Mouse (Mus musculus) heart, adult 2 months (tissue): ENCODE data around the gene Pex19. TPM values are rescaled to one million over a fixed set of nuclear protein-coding genes. Genes with fewer than 3 reads are reported as not detected.
A peak's percentile ranks its signal among the peaks of the same experiment; 100 is the strongest.

Experiments
- DNase-seq, 2 experiments: peaks; one replicate each; pipeline ENCODE4 v3.0.0; 2021
- H3K27ac ChIP-seq: fragments of 200-600 bp; 2 replicates; pipeline ENCODE4 v1.8.1; 2022
- H3K27me3 ChIP-seq: fragments of 200-500 bp; 2 replicates; pipeline ENCODE4 v1.6.1; 2012; ENCODE audit warnings: mild to moderate bottlenecking, low read length, inconsistent platforms, mixed read lengths; ENCODE audit not compliant: control insufficient read depth, insufficient read depth
- H3K36me3 ChIP-seq: fragments of 200-500 bp; 2 replicates; pipeline ENCODE4 v1.6.1; 2012; ENCODE audit warnings: low read length, inconsistent platforms; ENCODE audit not compliant: control insufficient read depth, insufficient read depth
- H3K4me1 ChIP-seq: fragments of 200-500 bp; 2 replicates; pipeline ENCODE4 v1.6.1; 2011; ENCODE audit warnings: low read length; ENCODE audit not compliant: control insufficient read depth, insufficient read depth
- H3K4me3 ChIP-seq: fragments of 200-600 bp; 2 replicates; pipeline ENCODE4 v1.8.1; 2022
- H3K79me2 ChIP-seq: fragments of 200-500 bp; replicated peaks from 2 replicates; pipeline ENCODE4 v1.6.1; 2012; ENCODE audit warnings: mild to moderate bottlenecking, inconsistent platforms, low read length, moderate library complexity, mixed read lengths; ENCODE audit not compliant: control insufficient read depth, insufficient read depth
- H3K9ac ChIP-seq: fragments of 200-500 bp; 2 replicates; pipeline ENCODE4 v1.6.1; 2012; ENCODE audit warnings: low read depth, mild to moderate bottlenecking, control low read depth, inconsistent platforms, low read length, mixed read lengths
- CTCF ChIP-seq: fragments of 200-600 bp; IDR thresholded peaks from 2 replicates; pipeline ENCODE4 v1.8.1; 2022; ENCODE audit warnings: antibody characterized with exemption, mild to moderate bottlenecking, moderate library complexity
- EP300 ChIP-seq: fragments of 200-500 bp; IDR thresholded peaks from 2 replicates; pipeline ENCODE4 v1.6.1; 2011; ENCODE audit warnings: low read depth, low read length, control low read depth; ENCODE audit not compliant: insufficient read depth
- POLR2A ChIP-seq: fragments of 200-500 bp; IDR thresholded peaks from 2 replicates; pipeline ENCODE4 v1.6.1; 2011; ENCODE audit warnings: mild to moderate bottlenecking, low read depth, low read length, control low read depth; ENCODE audit not compliant: insufficient read depth
- WGBS: fragments of 180-500 bp; shearing (Covaris S2); methylation state at CpG from one replicate; pipeline ENCODE4 v1.1.7; 2018; 5-methylcytosine and 5-hydroxymethylcytosine counted together
- intact Hi-C: fragments of 180-260 bp; cut with DNase I; formaldehyde crosslinking; loops from one replicate; pipeline ENCODE4 v1.15.1; 2025
- long read RNA-seq: library from polyadenylated mRNA; stranded (forward); transcript quantifications from one replicate; pipeline ENCODE4 v2.0.0, GENCODE M21; 2021
- polyA plus RNA-seq: library from polyadenylated mRNA; depleted of rRNA; stranded (reverse); fragments of >200 nt; gene quantifications from 2 replicates; pipeline ENCODE4 v1.2.3, GENCODE M21; 2012; rRNA removed
- total RNA-seq, 2 experiments: library from RNA; stranded (reverse); gene quantifications; 2 replicates each; pipeline ENCODE4 v1.2.3; 2021

The Pex19 gene
- 100 to 1,000 TPM; 107 to 125 TPM for total RNA-seq
- polyA plus RNA-seq, result 113 and 175 TPM in 2 replicates
- long read RNA-seq, transcript Pex19-201 (8 exons, 1,917 nt), result major isoform, 135 of 157 reads
- long read RNA-seq, partial matches to known transcripts, result 1 of 157 reads
- long read RNA-seq, other reads (novel, unspliced or antisense), result 21 of 157 reads

GRCm38 (mm10) chr1:172126376-172127347 lies at the start of gene Pex19:
TSS of gene Pex19 (plus strand) at chr1:172126755.
- Histone ChIP-seq H3K27ac (peak within 1 kb of the TSS; percentile 90), H3K79me2 (no peaks in the 10 kb centered on the region), H3K4me1 (peaks cover 4% of the 10 kb centered on the region), H3K36me3 (peaks cover 2% of the 10 kb centered on the region), H3K9ac (peak within 1 kb of the TSS; percentile 91), H3K27me3 (no peaks in the 10 kb centered on the region), H3K4me3 (peak within 1 kb of the TSS; percentile 83)
- intact Hi-C loops, result loop anchor here (1.0 to 2.0 kb wide), 3 partner anchors 20 to 184 kb away; no protein-coding TSS in a partner anchor
- DNase-seq, result peak; percentile 84 to 85
- TF ChIP-seq POLR2A (peak; percentile 86), EP300 (0 out of 2 replicates have a peak, but pooled peaks have one; percentile 13), CTCF (no peak)
- under 1% methylated on average over 42 of the region's 42 CpGs for WGBS

GRCm38 (mm10) chr1:172077981-172078380 lies 48.6 kb upstream of the Pex19 start:
- Histone ChIP-seq H3K4me1 (no peaks in the 10 kb centered on the region; the same call in 1 of the 2 replicates), H3K79me2 (peaks cover 5% of the 10 kb centered on the region), H3K27me3 (no peaks in the 10 kb centered on the region), H3K27ac (no peak overlapping the region), H3K36me3 (peaks cover 14% of the 10 kb centered on the region), H3K9ac (no peak overlapping the region), H3K4me3 (no peak overlapping the region)
- TF ChIP-seq POLR2A (no peak), EP300 (no peak), CTCF (no peak)
- 27% methylated on average over 5 of the region's 5 CpGs for WGBS
- DNase-seq, result no peak
- intact Hi-C loops, result no loop called here

DNA sequence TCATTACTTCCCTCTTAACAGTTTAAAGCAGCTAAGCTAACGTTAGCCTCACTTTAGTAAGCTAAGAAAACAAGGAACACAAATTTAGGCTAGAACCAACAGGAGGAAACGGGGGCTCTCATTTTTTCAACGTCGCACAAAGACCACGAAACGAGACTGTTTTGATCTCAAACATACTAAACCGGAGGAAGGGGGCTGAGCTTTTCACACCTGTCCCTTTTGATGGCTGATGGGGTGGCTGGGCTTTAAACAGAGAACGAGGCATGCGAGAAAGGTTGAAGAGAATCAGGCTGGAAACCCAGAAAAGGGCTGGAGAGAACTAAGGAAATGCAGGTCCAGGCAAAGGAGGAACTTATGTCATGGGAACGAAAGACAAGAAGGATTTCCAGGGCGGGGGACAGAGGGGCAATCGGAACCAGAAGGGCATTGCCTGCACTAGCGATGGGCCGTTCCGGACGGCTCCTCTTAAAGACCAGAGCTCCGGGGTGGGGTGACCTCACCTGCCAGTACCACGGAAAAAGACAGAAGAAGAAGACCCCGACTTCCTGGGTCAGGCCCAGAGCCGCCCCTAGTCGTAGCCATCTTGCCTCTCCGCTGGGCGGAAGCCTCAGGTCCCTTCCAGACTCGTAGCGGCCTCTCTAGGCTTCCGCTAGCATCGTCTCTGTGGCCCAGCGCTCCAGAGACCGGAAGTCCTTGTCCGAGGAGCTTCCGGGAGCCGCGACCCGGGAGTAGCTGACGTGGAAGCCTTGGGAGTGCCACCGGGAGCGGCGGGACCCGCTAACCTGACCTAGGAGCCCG lies 44.3 kb upstream of the Pex19 start, which contains the start of the genes Copa and Ncstn:
Gene Copa (plus strand): TSS at position 429 of the 798 bp plus-strand sequence.
Gene Ncstn (minus strand): TSS at position 695 of the 798 bp plus-strand sequence.
- peak; percentile 92 to 95 for DNase-seq
- Histone ChIP-seq H3K4me3 (peak within 1 kb of the TSS; percentile 91), H3K79me2 (peaks cover 11% of the 10 kb centered on the region), H3K9ac (peak within 1 kb of the TSS; percentile 90), H3K27ac (peak within 1 kb of the TSS; percentile 93), H3K4me1 (peaks cover 6% of the 10 kb centered on the region), H3K27me3 (no peaks in the 10 kb centered on the region), H3K36me3 (peaks cover 16% of the 10 kb centered on the region)
- TF ChIP-seq EP300 (peak; percentile 69), CTCF (peak; percentile 51), POLR2A (peak; percentile 80)
- 0% methylated on average over 40 of the region's 40 CpGs for WGBS
- intact Hi-C loops, result loop anchor here (2.0 kb wide), 1 partner anchor 295 kb away; the partner anchor contains the start of gene Pigm

DNA sequence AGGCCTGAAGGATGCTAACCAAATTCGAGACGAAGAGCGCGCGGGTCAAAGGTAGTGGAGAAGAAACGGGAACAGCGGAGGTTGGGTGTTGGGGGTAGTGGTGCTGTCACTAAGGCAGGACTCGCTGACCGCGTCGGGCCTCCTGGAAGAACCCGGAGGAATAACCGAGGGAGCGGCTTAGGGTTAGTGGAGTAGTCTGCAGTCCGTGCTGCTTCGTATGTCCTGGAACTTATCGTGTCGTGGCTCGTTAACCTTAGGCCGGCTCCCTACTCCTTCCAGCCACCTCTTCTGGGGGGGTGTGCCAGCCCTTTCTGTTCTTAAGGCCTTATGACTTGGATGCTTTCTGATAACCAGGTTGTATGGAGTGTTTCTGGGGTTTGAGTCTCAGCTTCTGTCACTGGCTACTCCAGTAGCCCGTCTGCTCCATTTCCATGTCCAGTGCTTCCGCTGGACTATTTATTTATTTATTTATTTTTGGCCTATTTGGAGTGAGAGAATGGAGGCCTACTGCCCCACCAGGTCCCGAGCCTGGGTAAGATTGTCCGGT lies 43.6 kb upstream of the Pex19 start:
- no peak for TF ChIP-seq POLR2A
- no peak; the same call in 1 of the 2 replicates for TF ChIP-seq EP300
- Histone ChIP-seq H3K9ac (peak overlapping the region; percentile 76), H3K27ac (peak overlapping the region; percentile 93), H3K4me1 (peaks cover 6% of the 10 kb centered on the region), H3K79me2 (peaks cover 11% of the 10 kb centered on the region), H3K36me3 (peaks cover 16% of the 10 kb centered on the region), H3K4me3 (peak overlapping the region; percentile 91), H3K27me3 (no peaks in the 10 kb centered on the region)
- intact Hi-C loops, result loop anchor here (2.0 kb wide), 1 partner anchor 294 kb away; the partner anchor contains the start of gene Pigm
- WGBS, result under 1% methylated on average over 24 of the region's 24 CpGs
- DNase-seq, result no peak

DNA sequence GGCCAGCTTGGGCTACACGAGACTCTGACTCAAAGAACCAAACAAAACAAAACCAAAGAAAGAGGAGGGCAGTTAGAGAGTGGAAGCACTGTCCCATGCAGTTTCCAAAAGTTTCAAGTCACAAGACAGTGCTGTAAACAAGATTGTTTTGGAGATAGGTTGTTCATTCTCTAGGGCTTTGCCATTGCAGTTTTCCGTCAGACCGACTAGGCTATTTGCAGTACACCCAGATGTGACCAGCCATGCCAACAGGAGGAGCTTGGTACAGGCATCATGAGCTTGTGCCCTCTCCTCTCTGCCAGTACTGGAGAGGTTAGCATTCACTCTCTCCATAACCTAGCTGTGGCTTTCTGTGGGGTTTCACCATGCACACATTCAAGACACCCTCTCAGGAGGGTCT lies 33.0 kb upstream of the Pex19 start:
- DNase-seq, result peak in 1 of 2 experiments; percentile 18
- Histone ChIP-seq H3K9ac (no peak overlapping the region), H3K27me3 (no peaks in the 10 kb centered on the region), H3K4me3 (no peak overlapping the region), H3K4me1 (no peaks in the 10 kb centered on the region), H3K79me2 (no peaks in the 10 kb centered on the region; the same call in 1 of the 2 replicates), H3K36me3 (peaks cover 28% of the 10 kb centered on the region), H3K27ac (peak overlapping the region; percentile 39)
- TF ChIP-seq EP300 (no peak), CTCF (no peak), POLR2A (no peak)
- intact Hi-C loops, result no loop called here
- 41% methylated on average over 3 of the region's 3 CpGs for WGBS
